Mouse (Mus musculus): ENCODE data around the gene Tctex1d1.

DNA sequence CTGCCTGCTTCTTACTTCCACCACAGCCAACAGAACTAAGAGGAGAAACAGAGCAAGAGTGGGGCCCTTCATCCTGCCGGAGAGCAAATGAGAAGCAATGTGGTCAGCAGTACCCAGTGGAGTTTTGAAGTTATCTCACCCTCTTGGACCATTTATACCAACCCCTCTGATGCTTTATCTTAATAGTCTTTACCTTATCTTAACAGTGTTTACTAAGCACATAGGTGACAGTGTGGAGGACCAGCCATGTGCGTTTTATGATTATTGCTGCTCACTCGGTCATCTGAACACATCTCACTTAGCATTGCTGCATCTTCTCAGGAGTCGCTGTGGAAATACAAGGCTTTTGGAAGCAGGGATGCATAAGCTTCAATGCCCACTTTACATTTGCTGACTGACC lies 48.2 kb downstream of the Tctex1d1 start, which contains the start of gene Insl5:
- no peak for TF ChIP-seq POLR2A (IDR thresholded peaks at IDR 0.05; ENCODE audit: control insufficient read depth in 1 of 2, insufficient read depth in 1 of 2, low read depth in 1 of 2, low read length in 2 of 2, poor library complexity in 1 of 2)
- TF ChIP-seq CTCF (IDR thresholded peaks at IDR 0.05 in 2 of 3, conservative IDR thresholded peaks at IDR 0.05 in 1 of 3; ENCODE audit: control insufficient read depth in 1 of 3, insufficient read depth in 1 of 3, low read depth in 2 of 3, low read length in 3 of 3, poor library complexity in 1 of 3, severe bottlenecking in 1 of 3), result no peak
- no peak for TF ChIP-seq GABPA (IDR thresholded peaks at IDR 0.05; ENCODE audit: low read depth, low read length)
- no peak for TF ChIP-seq CHD1 (IDR thresholded peaks at IDR 0.05; ENCODE audit: low read depth, low read length)
- no peak for TF ChIP-seq E2F4 (IDR thresholded peaks at IDR 0.05; ENCODE audit: borderline replicate concordance, low read depth, low read length)
- no peak for TF ChIP-seq MAZ (IDR thresholded peaks at IDR 0.05; ENCODE audit: low read depth, low read length)
